Mouse (Mus musculus) cerebral cortex, adult 2 months (tissue): ENCODE measurements around the gene Ldb3.

Experiments
- WGBS: fragments of 180-500 bp; shearing (Covaris S2); methylation state at CpG from one replicate; pipeline ENCODE4 v1.1.7; 2018; 5-methylcytosine and 5-hydroxymethylcytosine counted together

Ldb3 gene

DNA sequence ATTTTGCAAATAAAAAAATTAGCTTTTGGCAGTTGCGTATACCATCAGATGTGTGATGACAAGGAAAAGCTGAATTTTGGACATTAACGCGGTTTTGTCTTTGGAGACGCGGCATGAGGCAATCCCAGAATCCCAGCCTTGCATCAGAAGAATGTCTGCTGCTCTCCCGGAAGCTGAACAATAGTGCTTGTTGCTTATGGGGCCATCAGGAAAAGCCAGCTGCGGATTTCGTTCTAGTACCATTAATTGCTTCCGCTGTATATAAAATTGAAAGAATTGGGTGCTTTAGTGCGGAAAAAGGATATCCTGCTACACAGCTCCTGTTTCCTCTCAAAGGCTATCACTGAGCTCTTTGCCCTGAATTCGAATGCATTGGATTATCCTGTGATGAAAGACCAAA, 76.6 kb downstream of the Ldb3 start:
- 60% methylated on average over 11 of the region's 11 CpGs for WGBS

DNA sequence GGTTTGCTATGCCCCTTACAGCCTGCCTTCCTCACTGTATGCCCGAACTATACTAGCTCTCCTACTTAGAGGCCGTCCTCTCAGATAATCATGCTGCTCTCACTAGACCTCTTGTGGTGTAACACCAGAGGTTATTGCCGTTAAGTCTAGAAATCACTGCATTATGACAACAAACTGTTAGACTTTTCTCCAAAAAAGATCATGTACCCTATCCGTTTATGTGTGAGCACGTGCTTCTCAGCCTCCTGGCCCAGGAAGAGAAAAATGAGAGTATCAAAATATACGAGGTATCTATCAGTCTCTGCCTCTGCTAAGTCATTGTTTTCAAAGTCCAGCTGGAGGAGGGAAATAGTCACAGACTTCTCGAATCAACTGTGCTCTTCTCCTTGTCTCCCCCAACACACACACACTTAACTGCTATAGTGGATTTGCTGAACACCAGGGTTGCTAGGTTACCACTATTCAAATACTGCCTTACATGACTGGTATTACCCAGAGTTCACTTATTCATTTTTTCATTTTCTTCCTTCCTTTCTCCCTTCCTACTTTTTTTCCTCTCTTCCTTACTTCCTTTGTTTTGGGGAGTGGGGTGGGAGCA, 79.5 kb downstream of the Ldb3 start:
- 49% methylated on average over 7 of the region's 7 CpGs for WGBS

- WGBS: 57% methylated on average over 4 of the region's 4 CpGs
These were observed 80.2 kb downstream of the Ldb3 start for GRCm38 (mm10) chr14:34508187-34508840.

DNA sequence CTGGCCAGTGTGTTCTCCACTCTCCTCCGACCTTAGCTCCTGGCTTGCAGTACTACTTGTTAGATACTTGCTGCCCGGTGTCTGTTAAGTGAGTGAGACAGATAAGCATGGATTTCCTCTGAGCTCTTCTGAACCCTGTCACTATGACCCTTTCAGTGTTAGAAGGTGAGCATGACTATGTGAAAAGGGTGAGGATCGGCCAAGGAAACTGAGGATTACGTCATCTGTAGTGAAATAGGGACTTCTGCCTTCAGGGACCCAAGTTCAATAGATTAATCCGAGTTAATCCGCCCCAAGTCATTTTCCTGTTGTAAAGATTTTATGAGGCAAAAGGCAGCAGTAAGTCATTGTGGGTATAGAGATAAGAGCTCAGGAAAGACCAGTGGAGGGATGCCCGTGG, 83.2 kb downstream of the Ldb3 start:
- WGBS: 92% methylated on average over 7 of the region's 7 CpGs

DNA sequence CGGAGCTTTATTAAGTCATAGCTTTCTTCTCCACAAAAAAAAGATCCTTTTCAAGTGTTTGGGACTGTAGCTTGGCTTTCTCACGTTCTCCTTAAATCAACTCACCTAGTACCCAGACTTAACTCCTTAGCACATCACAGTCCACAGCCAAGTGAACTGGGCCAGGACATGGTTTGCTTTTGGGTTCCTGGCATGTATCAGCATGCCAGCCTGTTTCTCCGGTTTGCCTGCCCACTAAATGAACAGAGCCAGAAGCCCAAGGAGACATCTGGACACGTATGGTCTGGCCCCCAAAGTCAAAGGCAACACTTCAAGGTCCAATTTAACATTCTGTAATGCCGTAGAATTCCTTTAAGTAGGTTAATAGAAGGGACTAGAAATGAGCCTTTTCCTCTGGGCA, 84.1 kb downstream of the Ldb3 start:
- 84% methylated on average over 5 of the region's 5 CpGs for WGBS

- WGBS: 26% methylated on average over 6 of the region's 6 CpGs
These were observed 84.7 kb downstream of the Ldb3 start for GRCm38 (mm10) chr14:34503759-34504158.

DNA sequence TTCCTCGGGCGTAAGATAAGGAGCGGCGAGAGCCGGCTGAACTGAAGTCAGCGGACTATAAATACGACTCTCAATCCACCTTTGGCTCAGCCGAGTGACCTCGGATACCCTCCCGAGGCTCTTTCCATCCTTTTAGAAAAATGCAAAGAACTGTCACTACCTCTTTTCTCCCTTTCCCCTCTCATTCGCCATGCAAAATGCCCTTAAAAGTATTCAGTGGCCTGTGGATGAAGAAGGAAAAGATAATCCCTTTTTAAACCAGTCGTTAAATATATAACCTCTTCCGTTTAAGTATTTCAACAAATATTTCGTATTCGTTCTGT, 85.2 kb downstream of the Ldb3 start, which contains the start of gene Bmpr1a:
Gene Bmpr1a (minus strand): TSS at position 17 of the 323 bp plus-strand sequence.
- 5% methylated on average over 15 of the region's 15 CpGs for WGBS

GRCm38 (mm10) chr14:34502475-34503324, 85.8 kb downstream of the Ldb3 start:
- under 1% methylated on average over 108 of the region's 115 CpGs for WGBS

DNA sequence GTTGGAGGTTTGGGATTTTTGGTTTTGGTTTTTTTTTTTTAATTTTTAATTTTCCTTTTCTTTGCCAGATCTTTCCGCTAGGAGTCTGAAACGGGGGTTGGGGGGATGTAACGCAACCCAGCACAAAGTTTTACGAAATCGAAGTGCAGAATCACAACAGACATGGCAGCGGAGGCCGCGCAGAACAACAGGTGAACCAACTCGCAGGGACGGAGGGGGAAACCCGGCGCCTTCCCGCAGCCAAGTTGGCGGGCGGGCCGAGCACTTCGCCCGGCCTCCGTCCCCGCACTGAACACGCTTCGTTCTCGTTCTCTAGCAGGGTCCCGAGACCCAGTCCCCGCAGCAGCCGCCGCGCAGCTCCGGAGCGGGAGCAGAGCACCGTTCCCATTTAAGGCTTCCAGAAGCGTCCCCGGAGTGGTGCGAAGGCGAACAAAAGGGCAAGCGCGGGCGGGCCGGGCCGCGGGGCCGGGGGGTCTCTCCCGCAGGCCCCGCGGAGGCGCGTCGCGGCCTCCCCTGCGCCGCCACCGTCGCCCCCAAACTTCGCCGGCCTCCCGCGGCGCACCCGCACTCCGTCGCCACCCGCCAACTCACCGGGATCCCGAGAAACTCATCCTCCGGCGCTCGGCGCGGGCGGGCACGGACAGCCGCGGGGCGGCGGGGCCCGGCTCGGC, 86.5 kb downstream of the Ldb3 start:
- under 1% methylated on average over 76 of the region's 77 CpGs for WGBS

- 2% methylated on average over 16 of the region's 16 CpGs for WGBS
These were observed 87.1 kb downstream of the Ldb3 start for GRCm38 (mm10) chr14:34501447-34501803.

DNA sequence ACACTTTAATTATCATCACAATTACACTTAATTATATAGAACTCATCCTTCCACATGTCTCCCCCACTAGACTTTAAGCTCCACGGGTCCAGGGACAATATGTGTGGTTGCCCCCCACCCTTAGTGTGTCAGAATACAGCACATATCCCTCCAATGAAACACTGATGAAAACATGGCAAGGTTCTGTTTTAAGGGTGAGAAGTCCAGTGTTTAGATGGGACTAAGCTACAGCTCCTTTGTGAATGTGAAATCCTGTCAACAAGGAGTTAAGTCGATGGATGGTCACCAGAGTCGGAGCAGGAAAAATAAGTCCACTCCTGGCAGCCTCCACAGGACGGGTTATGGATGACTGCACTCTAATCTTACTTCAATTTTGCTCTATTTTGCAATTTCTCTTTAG, 88.2 kb downstream of the Ldb3 start:
- 28% methylated on average over 4 of the region's 4 CpGs for WGBS

GRCm38 (mm10) chr14:34499664-34500063, 88.8 kb downstream of the Ldb3 start:
- WGBS: 62% methylated on average over 4 of the region's 4 CpGs

DNA sequence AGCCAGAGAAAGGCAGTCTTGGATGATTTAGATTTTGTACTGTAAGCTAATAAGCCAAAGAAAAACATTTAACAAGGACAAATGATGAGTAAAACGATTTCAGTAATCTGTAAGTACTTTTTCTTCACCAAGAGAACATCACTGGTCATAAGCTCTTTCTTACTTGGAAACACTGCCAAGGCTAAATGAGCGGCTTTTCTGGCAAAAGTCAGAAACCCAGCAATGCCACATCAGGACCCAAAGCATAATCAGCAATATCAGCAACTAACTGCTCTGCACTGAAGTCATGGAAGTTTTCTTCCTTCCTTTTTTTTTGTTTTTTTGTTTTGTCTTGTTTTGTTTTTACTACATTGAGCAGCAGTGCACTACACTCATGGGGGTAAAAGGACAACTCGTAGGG, 91.1 kb downstream of the Ldb3 start:
- 58% methylated on average over 3 of the region's 3 CpGs for WGBS

DNA sequence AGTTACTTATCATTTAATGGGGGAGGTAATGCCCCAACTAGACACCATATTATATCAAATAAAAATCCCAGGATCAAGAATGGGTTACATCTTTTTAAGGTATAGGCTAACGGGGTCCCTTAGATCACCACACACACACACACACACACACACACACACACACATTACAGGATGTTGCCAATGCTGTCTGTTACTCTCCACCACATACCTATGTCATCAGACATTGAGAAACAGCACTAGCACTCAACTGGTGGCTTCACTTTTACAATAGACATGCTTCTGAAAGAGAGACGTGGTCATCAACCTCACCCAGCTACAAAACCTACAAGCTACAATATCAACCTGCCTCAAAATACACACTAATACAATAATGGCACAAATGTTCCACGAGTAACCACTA, 94.8 kb downstream of the Ldb3 start:
- 88% methylated on average over 3 of the region's 3 CpGs for WGBS

DNA sequence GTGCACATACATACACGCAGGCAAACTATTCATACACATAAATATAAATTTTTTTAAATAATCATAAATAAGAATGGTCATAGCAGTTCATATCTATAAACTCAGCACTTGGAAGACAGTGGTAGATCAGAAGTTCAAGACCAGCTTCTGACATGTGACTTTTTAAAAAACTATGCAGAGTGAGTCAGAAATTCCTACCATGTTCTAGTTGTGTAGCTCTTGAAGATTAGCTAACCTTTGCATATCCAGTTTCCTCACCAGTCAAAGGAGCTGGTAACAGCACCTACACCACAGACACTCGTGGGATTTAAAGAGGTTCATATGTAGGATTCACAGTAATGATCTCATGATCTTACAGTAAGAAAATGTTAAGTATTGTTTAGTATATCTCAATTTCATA, 95.8 kb downstream of the Ldb3 start:
- 81% methylated on average over 2 of the region's 2 CpGs for WGBS

- WGBS: 75% methylated on average over 1 of the region's 1 CpGs
These were observed 97.5 kb downstream of the Ldb3 start for GRCm38 (mm10) chr14:34490965-34491364.

- 67% methylated on average over 2 of the region's 2 CpGs for WGBS
These were observed 98.6 kb downstream of the Ldb3 start for GRCm38 (mm10) chr14:34489928-34490327.

- 59% methylated on average over 8 of the region's 8 CpGs for WGBS
These were observed 102.3 kb downstream of the Ldb3 start for GRCm38 (mm10) chr14:34486169-34486568.

DNA sequence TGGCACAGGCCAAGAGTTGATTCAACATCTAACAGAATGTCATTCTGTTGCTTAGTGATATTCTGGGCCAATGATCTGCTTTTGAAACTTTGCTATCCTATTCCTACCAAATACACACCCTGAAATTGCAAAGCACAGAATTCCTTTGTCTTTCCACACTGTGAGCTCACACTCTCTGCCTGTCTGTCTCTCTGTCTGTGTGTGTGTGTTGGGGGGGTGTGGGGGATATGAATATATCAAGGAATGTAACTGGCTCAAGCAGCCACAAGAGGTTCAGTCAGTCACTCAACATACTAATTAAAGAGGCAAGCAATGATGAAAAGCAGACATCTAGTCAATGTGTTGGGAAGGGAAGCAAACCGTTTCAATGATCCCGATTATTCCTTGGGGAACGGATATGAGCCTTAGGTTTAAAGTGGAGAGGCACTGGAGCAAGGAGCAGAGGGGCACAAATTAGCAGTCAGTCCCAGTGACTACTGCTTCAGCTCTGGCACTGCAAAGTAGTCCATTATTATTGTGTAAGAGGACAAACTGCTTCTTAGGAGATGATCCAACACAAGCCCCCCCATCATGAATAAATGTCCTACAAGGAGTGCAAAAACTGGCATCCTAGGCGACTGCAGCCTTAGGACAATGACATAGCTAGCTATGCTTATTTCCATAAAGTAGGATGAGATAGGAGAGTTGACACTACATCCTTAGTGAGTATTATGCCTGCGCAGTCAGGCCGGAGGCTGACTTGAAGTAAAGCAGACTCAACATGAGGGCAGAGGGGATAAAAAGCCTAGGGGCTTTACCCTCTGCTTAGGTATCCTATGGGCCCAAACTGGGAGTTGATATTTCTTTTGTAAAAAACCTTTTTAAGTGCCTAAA, 104.8 kb downstream of the Ldb3 start:
- WGBS: 55% methylated on average over 6 of the region's 6 CpGs
